Mouse (Mus musculus) inflammation-experienced regulatory T-cells, adult 6 months (primary cell): ENCODE data around the gene Exosc8. TPM values are rescaled to one million over a fixed set of nuclear protein-coding genes. Genes with fewer than 3 reads are reported as not detected.

Experiments used
- polyA plus RNA-seq, 3 experiments: library from polyadenylated mRNA; unstranded; fragments of 100-300 nt; shearing (Covaris generic); gene quantifications; one replicate each; pipeline ENCODE4 v1.2.1; 2017

The Exosc8 gene
- polyA plus RNA-seq, 3 experiments from 2014 or later: 228 to 264 (median 247) TPM

Other genes starting within 250 kb of the Exosc8 start
- 100 to 1,000 TPM; 167 to 260 (median 233) TPM for gene Supt20, start 42.6 kb downstream of the Exosc8 start, polyA plus RNA-seq
- 1 to 10 TPM in 2 of 3 experiments, not detected in 1; 1.1 TPM for gene Gm21958, start 21.0 kb downstream of the Exosc8 start, polyA plus RNA-seq
- 10 to 100 TPM; 71.1 to 93.1 (median 79.9) TPM for gene Alg5, start 146 bp upstream of the Exosc8 start, polyA plus RNA-seq
- not detected for gene Smad9, start 20.2 kb upstream of the Exosc8 start, polyA plus RNA-seq
- gene Rfxap, start 72.4 kb upstream of the Exosc8 start, polyA plus RNA-seq: 1 to 10 TPM; 3.6 to 6.0 (median 5.8) TPM
- gene Sertm1, start 180.5 kb upstream of the Exosc8 start, polyA plus RNA-seq: not detected